Comparison of ENCODE assay signal across 9 mouse cellular contexts in genomic region chr5:114465641-114466040, GRCm38 (mm10). TPM values are rescaled to one million over a fixed set of nuclear protein-coding genes. Genes with fewer than 3 reads are reported as not detected.
DNase-seq lines count a peak whose midpoint lies in the region; ATAC-seq lines count a peak whose summit lies in the region.
"Had no signal": no experiment of that assay in that cellular context is flagged by ENCODE, and none has a peak within 500 bp of the region (broad histone marks: within the 10 kb centered on the region; RNA-seq: fewer than 3 reads in every experiment).

No protein-coding gene starts in this region.

- 83% methylated on average over 7 of the region's 7 CpGs for WGBS in heart, embryonic 14.5 days
- 60% methylated on average over 7 of the region's 7 CpGs for WGBS in midbrain, embryonic 14.5 days

- H3K36me3 ChIP-seq in heart, embryonic 14.5 days (ENCODE audit: control insufficient read depth, insufficient read depth, low read length), result no peaks in the 10 kb centered on the region
- H3K36me3 ChIP-seq in midbrain, embryonic 14.5 days (ENCODE audit: control insufficient read depth, insufficient read depth, low read length), result no peaks in the 10 kb centered on the region
- H3K36me3 ChIP-seq: intestine, embryonic 15.5 days had no signal

- H3K4me2 ChIP-seq in heart, embryonic 14.5 days (ENCODE audit: low read length), result no peak overlapping the region
- no peak overlapping the region for H3K4me2 ChIP-seq in midbrain, embryonic 14.5 days (ENCODE audit: low read length)
- H3K4me2 ChIP-seq: intestine, embryonic 15.5 days had no signal

- H3K27me3 ChIP-seq in heart, embryonic 14.5 days (ENCODE audit: control insufficient read depth, insufficient read depth, low read length), result no peaks in the 10 kb centered on the region
- 0 out of 2 replicates have a peak, but pooled peaks cover 6% of the 10 kb centered on the region for H3K27me3 ChIP-seq in midbrain, embryonic 14.5 days (ENCODE audit: control insufficient read depth, insufficient read depth, low read length)
- H3K27me3 ChIP-seq: intestine, embryonic 15.5 days had no signal

- peaks cover 17 to 24% of the 10 kb centered on the region in 2 experiments; a peak in 3 of 4 replicates for H3K4me1 ChIP-seq in heart, embryonic 14.5 days (ENCODE audit: control insufficient read depth in 2 of 2, insufficient read depth in 2 of 2, low read length in 2 of 2)
- H3K4me1 ChIP-seq in midbrain, embryonic 14.5 days (ENCODE audit: control insufficient read depth, insufficient read depth, low read length), result peaks cover 30% of the 10 kb centered on the region

- 0 out of 2 replicates have a peak overlapping the region, but pooled peaks have one; percentile 8 for H3K9ac ChIP-seq in heart, embryonic 14.5 days (ENCODE audit: low read length)
- no peak overlapping the region for H3K9ac ChIP-seq in midbrain, embryonic 14.5 days (replicated peaks; ENCODE audit: low read length)
- H3K9ac ChIP-seq: intestine, embryonic 15.5 days had no signal

- no peak overlapping the region for H3K27ac ChIP-seq in heart, embryonic 14.5 days (replicated peaks in 1 of 2; ENCODE audit: control insufficient read depth in 1 of 2, insufficient read depth in 1 of 2, low read depth in 2 of 2, low read length in 2 of 2)
- H3K27ac ChIP-seq in midbrain, embryonic 14.5 days (replicated peaks; ENCODE audit: low read depth, low read length), result 0 out of 2 replicates have a peak overlapping the region, but pooled peaks have one; percentile 89
- H3K27ac ChIP-seq: intestine, embryonic 15.5 days had no signal

- H3K4me3 ChIP-seq in heart, embryonic 14.5 days (ENCODE audit: control insufficient read depth in 1 of 2, insufficient read depth in 1 of 2, low read depth in 1 of 2, low read length in 2 of 2), result no peak overlapping the region
- H3K4me3 ChIP-seq in midbrain, embryonic 14.5 days (replicated peaks; ENCODE audit: low read depth, low read length), result no peak overlapping the region
- H3K4me3 ChIP-seq: intestine, embryonic 15.5 days had no signal

- intact Hi-C loops in left cerebral cortex, postnatal 10 days (cut with DNase I), result loop anchor here (5.0 kb wide), 1 partner anchor 152 kb away; no protein-coding TSS in a partner anchor

- ATAC-seq in heart, embryonic 14.5 days (ENCODE audit: insufficient number of reproducible peaks, insufficient read depth, low FRiP score, low read depth), result no peak
- no peak for ATAC-seq in midbrain, embryonic 14.5 days (ENCODE audit: low FRiP score, low TSS enrichment)
- ATAC-seq: intestine, embryonic 15.5 days had no signal

- H3K9me3 ChIP-seq in heart, embryonic 14.5 days (ENCODE audit: control insufficient read depth, low read length), result no peaks in the 10 kb centered on the region
- H3K9me3 ChIP-seq in midbrain, embryonic 14.5 days (ENCODE audit: control insufficient read depth, low read length), result no peaks in the 10 kb centered on the region
- H3K9me3 ChIP-seq: intestine, embryonic 15.5 days had no signal

- no peak for DNase-seq in heart, adult 9 months (ENCODE audit: low spot score in 2 of 2)
- DNase-seq in testis, postnatal 10 days (ENCODE audit: low spot score), result peak; percentile 50
- DNase-seq in testis, postnatal 14 days (ENCODE audit: low spot score), result no peak
- no peak for DNase-seq in midbrain, embryonic 14.5 days
- peak; percentile 25 for DNase-seq in yolk sac, embryonic 10.5 days (ENCODE audit: low spot score)
- no peak for DNase-seq in layer of hippocampus, postnatal 36 days
- DNase-seq in left cerebral cortex, postnatal 10 days (ENCODE audit: extremely low spot score in 1 of 2, low spot score in 2 of 2), result no peak

RNA-seq across cellular contexts. Expression of gene Mvk, which starts 21.6 kb away (rescaled TPM):
- 15.3 and 18.6 TPM in 2 replicates for polyA plus RNA-seq in heart, embryonic 14.5 days (2014; fragmentation: Nextera tagmentation; extraction: Ambion mirVana)
- polyA plus RNA-seq in midbrain, embryonic 14.5 days (2014; fragmentation: Nextera tagmentation; extraction: Ambion mirVana), result 58.7 and 72.0 TPM in 2 replicates
- total RNA-seq in layer of hippocampus, postnatal 36 days (2021), result 10 to 100 TPM; 25.0 to 27.1 TPM
- 10 to 100 TPM; 60.7 to 62.7 TPM for total RNA-seq in left cerebral cortex, postnatal 10 days (2021)

RNA-seq across cellular contexts. Expression of gene Mmab, which starts 21.8 kb away (rescaled TPM):
- polyA plus RNA-seq in heart, embryonic 14.5 days (2014; fragmentation: Nextera tagmentation; extraction: Ambion mirVana), result 22.1 and 22.7 TPM in 2 replicates
- polyA plus RNA-seq in midbrain, embryonic 14.5 days (2014; fragmentation: Nextera tagmentation; extraction: Ambion mirVana), result 18.2 and 26.3 TPM in 2 replicates
- 10 to 100 TPM; 18.3 to 19.0 TPM for total RNA-seq in layer of hippocampus, postnatal 36 days (2021)
- total RNA-seq in left cerebral cortex, postnatal 10 days (2021), result 10 to 100 TPM; 30.9 TPM

Comparison
In these comparisons a context has a peak if more than half of its experiments do, and no peak if none do; other contexts are left out.
1. DNase-seq: peak in testis, postnatal 10 days (single experiment) and yolk sac, embryonic 10.5 days (single experiment); none in heart, adult 9 months (0 of 2), testis, postnatal 14 days (single experiment), midbrain, embryonic 14.5 days (single experiment), layer of hippocampus, postnatal 36 days (0 of 2) and left cerebral cortex, postnatal 10 days (0 of 2).